Mouse (Mus musculus) gastrocnemius, adult 18-20 months (tissue): ENCODE results near the gene Nell1. TPM values are rescaled to one million over a fixed set of nuclear protein-coding genes. Genes with fewer than 3 reads are reported as not detected.

Experiments
- DNase-seq: peaks from one replicate; pipeline ENCODE4 v3.0.0; 2021; ENCODE audit warnings: low spot score
- total RNA-seq, 2 experiments: library from RNA; stranded (reverse); gene quantifications; 2 replicates each; pipeline ENCODE4 v1.2.3; 2021

The Nell1 gene
- total RNA-seq, 2 experiments from 2014 or later = 0.17 TPM; not detected in 1

- no peak for DNase-seq
Observed at GRCm38 (mm10) chr7:50041112-50041511, 66.4 kb downstream of the Nell1 start.

- no peak for DNase-seq
Observed at GRCm38 (mm10) chr7:50050144-50050543, 75.5 kb downstream of the Nell1 start.

- DNase-seq = no peak
Observed at GRCm38 (mm10) chr7:50053704-50054103, 79.0 kb downstream of the Nell1 start.

- no peak for DNase-seq
Observed at GRCm38 (mm10) chr7:50094461-50094860, 119.8 kb downstream of the Nell1 start.

GRCm38 (mm10) chr7:50105612-50106321 is 131.1 kb downstream of the Nell1 start:
- no peak for DNase-seq

GRCm38 (mm10) chr7:50107261-50107660 is 132.6 kb downstream of the Nell1 start:
- DNase-seq = no peak

- no peak for DNase-seq
Observed at GRCm38 (mm10) chr7:50118348-50118747, 143.7 kb downstream of the Nell1 start.

GRCm38 (mm10) chr7:50137706-50138105 is 163.0 kb downstream of the Nell1 start:
- DNase-seq = no peak

GRCm38 (mm10) chr7:50149326-50149725 is 174.7 kb downstream of the Nell1 start:
- DNase-seq = no peak

GRCm38 (mm10) chr7:50150838-50151237 is 176.2 kb downstream of the Nell1 start:
- DNase-seq = no peak

GRCm38 (mm10) chr7:50153618-50154017 is 179.0 kb downstream of the Nell1 start:
- no peak for DNase-seq

- no peak for DNase-seq
Observed at GRCm38 (mm10) chr7:50162602-50163001, 187.9 kb downstream of the Nell1 start.

GRCm38 (mm10) chr7:50168778-50169177 is 194.1 kb downstream of the Nell1 start:
- DNase-seq = no peak

GRCm38 (mm10) chr7:50186306-50186705 is 211.6 kb downstream of the Nell1 start:
- no peak for DNase-seq

- DNase-seq = no peak
Observed at GRCm38 (mm10) chr7:50193955-50194354, 219.3 kb downstream of the Nell1 start.

GRCm38 (mm10) chr7:50195080-50195611 is 220.5 kb downstream of the Nell1 start:
- no peak for DNase-seq

- no peak for DNase-seq
Observed at GRCm38 (mm10) chr7:50205268-50205667, 230.6 kb downstream of the Nell1 start.

- DNase-seq = no peak
Observed at GRCm38 (mm10) chr7:50210678-50211251, 236.1 kb downstream of the Nell1 start.

- no peak for DNase-seq
Observed at GRCm38 (mm10) chr7:50221849-50222248, 247.2 kb downstream of the Nell1 start.

GRCm38 (mm10) chr7:50226621-50227020 is 252.0 kb downstream of the Nell1 start:
- DNase-seq = no peak

- DNase-seq = no peak
Observed at GRCm38 (mm10) chr7:50228273-50228672, 253.6 kb downstream of the Nell1 start.

GRCm38 (mm10) chr7:50241213-50241612 is 266.5 kb downstream of the Nell1 start:
- DNase-seq = no peak
